Mouse (Mus musculus) ES-CJ7 (cell line): ENCODE results near the gene Col1a1.

Experiments
- DNase-seq: peaks from one replicate; pipeline ENCODE4 v3.0.0; 2011; ENCODE audit warnings: low read depth, low spot score

Gene Col1a1

DNA sequence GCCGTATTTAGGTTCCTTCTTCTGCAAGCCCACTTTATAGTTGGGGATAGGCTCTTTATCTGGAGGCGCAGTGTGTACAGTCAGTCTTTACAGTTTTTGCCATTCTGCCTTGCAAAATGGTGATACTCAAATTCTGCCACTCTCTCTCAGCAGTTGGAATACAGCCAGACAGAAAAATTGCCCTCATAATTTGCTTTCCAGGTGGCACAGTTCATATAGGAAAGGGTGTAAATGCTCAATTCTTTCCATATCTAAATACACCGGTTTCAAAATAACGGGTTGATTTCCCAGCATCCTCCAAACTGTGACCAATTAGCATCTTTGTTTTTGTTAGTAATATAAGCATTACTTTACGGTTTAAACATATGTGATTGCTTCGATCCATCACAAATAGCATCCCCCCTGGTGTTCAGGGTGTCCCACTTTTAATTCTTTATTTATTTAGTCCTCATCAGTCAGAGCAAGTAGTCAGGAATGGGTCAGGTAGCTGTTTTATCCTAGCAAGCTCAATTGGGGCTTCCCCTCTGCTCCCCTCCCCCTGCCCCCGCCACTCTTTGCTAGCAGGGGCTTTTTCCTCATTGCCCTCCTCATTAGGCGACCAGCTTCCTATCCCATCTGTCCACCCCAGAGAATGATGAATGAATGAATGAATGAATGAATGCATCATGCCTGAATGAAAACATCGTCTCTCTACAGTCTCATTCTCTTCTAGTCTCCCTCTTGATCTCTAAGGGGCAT, 42.3 kb downstream of the Col1a1 start:
- no peak for DNase-seq

DNA sequence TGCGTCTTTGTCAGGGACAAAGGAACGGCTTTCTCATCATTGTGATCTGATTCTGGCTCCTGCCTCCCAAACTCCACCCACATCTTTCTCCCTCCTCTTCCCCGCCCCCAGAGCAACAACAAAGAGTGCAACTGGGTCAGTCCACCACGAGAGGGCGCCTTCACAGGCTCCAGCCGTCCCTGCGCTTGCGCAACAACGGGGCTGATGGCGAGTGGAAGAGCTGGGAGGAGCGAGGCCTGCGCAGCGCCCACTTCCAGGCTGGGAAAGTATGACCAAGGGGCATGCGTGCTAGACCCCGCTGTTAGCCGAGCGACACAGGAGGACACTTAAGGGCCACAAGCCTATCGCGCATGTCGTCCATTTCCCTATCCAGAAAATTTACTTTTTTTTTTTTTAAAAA, 42.9 kb downstream of the Col1a1 start:
- DNase-seq: peak; percentile 96

DNA sequence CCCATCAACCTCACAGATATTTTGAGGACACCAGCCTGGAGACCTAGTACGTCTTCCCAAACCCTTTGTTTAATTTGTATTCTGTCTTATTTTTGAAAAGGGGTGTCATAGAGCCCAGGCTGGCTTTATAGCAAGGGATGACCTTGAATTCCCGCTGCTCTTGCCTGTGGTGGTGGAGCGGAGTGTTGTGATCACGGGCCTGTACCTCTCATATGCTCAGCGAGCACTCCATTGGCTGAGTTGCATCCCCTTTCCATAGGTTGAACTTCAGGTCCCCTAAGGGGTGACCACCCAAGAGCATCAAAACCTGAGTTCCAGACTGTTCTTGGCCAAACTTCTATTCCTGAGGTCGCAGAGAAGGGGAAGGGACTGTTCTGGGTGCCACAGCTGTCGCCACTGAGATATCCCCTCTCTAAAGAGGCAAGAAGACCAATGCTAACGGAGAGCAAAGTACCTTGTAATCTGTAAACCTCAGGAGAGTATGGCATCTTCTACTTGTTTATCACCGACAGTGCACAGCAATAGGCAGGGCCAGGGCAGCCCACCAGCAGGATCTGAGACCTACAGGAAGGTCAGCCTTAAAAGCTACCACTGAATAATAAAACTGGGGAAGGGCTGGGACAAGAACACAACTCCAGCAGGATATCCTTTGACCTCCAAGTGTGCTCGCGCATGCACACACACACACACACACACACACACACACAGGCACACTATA, 43.6 kb downstream of the Col1a1 start:
- no peak for DNase-seq

DNA sequence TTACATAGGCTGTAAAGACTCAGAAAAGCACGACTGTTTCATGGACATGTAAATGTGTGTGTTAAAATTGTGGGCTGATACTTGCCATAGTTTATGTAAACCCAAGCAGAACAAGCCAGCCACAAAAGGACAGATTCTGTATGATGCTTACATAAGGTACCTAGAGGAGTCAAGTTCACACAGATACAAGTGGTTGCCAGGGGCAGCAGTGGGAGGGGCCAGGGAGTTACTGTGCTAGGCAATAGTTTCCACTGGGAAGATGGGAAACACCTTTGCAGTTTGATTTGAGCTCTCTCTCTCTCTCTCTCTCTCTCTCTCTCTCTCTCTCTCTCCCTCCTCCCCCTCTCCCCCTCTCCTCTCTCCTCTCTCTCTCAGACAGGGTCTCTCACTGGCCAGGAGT, 49.1 kb downstream of the Col1a1 start:
- DNase-seq: no peak

DNA sequence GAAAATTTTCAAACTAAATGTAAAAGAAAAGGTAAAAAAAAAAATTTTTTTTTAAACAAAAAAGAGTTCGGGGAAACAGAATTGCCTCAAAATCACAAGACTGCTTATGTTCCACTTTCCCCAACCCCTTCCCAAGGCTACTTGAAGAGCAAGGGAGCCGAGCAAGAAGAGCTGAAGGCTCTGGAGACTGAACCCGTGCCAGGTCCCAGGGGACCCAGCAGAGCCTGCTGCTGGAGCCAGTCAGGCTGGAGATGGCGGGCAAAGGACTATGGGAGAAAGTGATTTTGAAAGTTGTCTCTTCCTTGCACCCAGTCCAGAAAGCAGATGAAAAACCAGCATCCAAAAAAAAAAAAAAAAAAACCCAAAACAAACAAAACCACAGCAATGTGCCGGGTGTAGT, 49.8 kb downstream of the Col1a1 start:
- no peak for DNase-seq

DNA sequence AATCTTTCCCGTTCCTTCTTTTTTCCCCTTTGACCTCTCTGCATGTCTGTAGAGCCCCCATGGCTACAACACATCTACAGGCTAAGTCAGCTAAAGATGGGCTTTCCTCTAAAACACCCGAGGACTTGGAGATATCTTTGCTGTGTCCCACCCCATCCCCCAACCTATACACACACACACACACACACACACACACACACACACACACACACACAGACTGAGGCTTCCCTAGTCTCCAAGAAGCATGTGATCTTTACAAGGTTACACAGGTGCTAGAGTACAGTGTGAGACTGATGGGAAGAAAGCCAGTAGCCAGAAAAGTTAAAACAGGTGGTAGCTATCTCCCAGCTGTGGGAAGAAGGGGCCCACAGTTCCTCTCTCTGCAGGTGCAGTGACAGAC, 50.4 kb downstream of the Col1a1 start:
- no peak for DNase-seq

DNA sequence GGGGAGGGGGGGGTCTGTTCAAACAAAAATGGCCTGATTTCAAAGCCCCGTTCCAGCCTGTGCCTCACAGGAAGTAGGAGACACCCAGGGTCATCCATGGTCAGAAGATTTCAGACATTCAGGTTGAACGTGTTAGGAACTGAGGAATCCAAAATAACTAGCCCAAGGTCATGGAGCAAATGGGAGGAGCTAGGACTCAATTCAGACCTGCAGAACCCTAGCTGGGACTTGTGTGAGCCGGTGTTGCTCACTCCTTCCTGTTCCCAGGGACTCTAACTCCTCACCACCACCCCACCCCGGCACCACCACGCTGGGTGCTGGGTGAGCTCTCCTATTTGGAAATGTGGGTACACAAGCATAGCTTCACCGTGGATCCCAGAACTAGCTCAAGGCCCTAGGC, 51.3 kb downstream of the Col1a1 start:
- DNase-seq: peak; percentile 85

DNA sequence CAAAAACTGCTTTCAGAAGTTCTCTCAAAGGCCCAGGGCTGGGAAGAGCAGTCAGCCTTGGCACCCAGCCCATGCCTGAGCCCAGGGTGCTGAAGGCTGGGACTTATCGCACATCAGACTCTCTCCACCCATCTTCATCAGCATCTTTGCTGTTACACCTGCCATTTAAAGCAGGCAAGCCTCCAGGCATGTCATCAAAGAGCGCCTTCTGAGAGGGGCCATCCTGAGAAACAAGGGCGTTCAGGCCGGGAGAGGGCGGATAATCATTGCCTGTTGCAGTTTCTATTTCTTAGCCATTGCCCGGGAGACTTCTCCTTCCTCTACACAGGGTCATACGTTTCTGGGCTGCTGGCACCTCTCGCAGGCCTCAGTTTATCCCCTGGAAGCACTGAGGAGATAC, 51.8 kb downstream of the Col1a1 start:
- DNase-seq: peak; percentile 58

DNA sequence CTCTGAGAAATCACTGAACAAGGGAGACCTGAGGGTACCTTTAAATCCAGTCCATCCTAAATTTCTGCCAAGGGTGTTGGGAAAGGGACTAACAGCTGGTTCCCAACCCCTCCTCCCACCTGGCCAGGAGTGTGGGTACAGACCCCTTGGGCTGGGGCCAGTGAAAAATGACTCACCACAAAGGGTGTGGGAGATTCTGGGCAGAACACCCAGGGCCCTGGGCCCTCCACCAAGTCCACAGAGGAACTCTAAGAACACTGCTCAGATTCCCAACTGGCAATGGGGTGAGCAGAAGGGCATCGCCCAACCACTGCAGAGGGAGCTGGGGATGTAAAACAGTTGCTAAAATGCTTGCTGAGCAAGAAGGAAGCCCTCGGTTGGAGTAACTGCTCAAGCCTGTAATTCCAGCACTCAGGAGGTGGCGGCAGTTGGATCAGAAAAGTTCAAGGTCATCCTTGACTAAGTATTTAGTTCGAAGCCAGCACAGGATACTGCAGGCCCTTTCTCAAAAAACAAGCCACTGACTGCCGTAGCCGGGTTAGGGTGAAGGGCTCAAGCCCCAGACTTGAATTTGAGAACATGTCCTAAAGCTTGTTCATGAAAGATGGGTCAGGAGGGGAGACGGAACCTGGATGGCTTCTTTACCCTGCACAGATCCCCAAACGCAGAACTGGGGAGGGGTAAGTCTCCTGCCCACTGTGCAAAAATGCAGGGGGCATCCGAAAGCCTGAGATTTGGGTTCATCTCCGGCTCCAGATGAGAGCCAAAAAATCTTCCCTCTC, 52.9 kb downstream of the Col1a1 start:
- DNase-seq: peak; percentile 48

DNA sequence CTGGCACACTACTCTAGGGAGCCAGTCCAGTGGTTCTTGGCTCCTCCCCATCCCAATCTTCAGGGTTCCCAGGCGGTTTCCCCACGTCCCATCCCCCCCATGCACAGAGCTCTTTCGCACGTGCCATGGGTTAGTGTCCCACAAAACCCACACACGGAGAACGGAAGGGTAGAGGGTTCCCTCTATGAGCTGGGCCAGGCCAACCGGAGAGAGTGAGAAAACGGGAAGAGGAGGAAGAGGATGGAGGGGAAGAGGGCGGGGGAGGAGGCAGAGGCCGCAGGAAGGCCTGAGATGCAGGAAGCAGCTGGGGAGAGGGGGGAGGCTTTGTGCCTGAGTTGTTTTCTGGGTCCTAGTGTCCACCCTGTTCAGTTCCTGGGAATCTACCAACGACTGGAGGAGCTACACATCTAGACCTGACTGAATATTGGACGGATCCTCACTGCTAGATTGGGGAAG, 53.6 kb downstream of the Col1a1 start:
- DNase-seq: peak; percentile 92

DNA sequence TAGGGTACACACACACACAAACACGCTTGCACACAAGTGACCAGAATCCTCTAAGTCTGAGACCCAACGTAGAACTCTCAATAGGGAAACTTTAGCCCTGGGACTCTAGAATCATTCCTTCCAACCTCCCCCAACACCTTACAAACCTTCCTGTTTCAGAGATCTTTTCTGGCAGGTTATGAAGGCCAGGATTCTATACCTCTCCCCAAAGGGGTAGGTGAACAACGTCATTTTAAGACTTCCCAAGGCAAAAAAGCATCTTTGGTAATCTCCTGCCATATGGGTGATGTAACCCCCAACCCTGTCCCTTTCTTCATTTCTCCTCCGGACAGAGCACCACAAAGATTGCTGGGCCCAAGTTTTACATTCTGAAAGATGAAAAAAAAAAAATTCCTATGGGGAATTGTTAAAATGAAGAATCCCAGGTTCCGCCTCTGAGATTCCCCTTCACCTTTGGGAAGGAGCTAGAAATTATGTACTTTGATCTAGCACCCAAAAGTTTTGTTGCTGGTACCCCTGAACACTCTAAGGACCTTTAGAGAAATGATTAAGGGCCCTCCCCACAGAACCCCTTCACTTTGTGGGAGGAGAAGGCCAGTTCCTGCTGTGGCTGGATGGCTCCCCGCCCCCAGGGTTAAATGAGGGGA, 54.2 kb downstream of the Col1a1 start:
- DNase-seq: no peak

DNA sequence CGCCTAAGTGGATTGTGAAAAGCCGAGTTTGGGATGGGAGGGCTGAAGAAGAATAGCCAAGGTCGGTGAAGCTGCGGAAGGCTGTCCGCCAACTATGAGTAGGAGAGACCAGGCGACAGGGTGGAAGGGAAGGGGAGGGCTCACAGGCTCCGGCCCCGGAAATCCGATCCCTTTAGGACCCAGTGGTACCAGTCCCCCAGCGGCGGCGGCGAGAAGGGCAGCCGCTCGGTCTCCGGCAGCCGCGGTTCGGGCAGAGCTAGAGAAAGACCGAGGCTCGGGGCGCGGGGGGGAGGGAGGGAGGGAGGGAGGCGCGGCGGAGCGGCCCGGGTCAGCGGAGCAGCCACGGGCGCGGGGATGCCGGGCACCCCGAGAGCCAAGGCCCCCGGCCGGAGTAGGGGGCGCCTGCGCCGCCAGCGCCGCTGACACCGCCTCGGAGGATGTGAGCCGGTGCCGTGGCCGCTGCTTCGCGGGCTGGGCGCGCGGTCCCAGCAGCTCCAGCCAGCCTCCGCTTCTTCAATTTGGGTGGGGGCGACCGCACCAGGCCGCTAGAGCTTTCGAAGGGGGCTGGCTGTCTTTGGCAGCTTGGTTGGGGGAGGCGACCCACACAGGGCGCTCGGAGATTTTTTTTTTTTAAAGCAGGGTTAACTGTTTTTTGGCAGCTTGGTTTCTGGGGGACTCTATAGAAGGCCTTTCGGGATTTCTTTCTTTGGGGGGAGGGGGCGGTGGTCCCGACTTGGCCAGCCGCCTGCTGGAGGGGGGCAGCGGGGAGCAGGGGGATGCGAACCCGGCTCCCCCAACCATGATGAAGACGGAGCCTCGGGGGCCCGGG, 54.9 kb downstream of the Col1a1 start, which contains the start of gene Ppp1r9b:
TSS of gene Ppp1r9b (plus strand) at position 287 of the 829 bp plus-strand sequence.
- DNase-seq: peak; percentile 87

DNA sequence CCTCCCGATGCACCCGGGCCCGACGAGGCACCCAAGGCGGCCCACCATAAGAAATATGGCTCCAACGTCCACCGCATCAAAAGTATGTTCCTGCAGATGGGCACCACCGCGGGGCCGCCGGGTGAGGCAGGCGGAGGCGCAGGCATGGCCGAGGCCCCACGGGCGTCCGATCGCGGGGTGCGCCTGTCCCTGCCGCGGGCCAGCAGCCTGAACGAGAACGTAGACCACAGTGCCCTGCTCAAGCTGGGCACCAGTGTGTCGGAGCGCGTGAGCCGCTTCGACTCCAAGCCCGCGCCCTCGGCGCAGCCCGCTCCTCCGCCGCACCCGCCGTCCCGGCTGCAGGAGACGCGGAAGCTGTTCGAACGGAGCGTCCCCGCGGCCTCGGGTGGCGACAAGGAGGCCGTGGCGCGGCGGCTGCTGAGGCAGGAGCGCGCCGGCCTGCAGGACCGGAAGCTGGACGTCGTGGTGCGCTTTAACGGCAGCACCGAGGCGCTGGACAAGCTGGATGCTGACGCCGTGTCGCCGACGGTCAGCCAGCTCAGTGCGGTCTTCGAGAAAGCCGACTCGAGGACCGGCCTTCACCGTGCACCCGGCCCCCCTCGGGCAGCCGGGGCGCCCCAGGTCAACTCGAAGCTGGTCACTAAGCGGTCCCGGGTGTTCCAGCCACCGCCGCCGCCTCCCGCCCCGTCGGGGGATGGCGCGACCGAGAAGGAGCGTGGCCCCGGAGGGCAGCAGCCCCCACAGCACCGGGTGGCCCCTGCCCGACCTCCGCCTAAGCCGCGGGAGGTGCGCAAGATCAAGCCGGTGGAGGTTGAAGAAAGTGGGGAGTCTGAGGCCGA, 55.8 kb downstream of the Col1a1 start:
- DNase-seq: no peak

DNA sequence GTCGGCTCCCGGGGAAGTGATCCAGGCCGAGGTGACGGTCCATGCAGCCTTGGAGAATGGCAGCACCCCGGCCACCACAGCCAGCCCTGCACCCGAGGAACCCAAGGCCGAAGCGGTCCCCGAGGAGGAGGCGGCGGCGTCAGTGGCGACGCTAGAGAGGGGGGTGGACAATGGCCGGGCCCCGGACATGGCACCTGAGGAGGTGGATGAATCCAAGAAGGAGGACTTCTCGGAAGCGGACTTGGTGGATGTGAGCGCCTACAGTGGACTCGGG, 56.4 kb downstream of the Col1a1 start:
- DNase-seq: no peak

DNA sequence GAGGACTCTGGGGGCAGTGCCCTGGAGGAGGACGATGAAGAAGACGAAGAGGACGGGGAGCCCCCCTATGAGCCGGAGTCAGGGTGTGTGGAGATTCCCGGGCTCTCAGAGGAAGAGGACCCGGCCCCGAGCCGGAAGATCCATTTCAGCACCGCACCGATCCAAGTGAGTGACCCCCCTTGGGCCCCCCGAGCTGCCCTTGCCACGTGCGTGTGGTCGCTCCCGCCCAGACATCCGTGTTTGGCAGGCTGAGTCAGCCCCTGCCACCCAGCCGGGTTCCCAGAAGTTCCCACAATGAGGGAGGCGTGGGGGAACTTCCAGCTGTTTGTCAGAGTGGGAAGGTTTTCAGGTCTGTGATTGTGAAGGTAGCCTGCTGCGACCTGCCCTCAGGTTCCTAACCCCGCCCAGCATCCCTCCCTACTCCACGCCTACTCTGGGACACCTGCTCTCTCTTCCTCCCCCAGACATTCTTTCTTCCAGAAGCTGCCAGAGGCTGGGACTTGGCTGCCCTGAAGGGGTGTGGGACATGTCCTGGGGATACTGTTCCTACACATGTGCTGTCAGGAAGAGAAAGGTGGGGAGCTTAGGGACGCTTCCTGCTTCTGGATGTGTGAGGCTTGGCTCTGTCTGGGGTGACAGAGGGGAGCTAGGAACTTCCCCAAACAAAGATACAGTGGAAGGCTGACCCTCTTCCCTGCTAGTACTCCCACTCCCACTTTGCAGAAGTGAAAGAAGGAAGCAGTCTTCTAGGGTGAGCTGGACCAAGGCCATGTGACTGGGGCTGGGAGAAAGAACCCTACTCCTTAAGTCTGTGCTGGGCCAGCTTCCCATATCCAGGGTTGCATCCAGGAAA, 57.0 kb downstream of the Col1a1 start:
- peak; percentile 90 for DNase-seq

DNA sequence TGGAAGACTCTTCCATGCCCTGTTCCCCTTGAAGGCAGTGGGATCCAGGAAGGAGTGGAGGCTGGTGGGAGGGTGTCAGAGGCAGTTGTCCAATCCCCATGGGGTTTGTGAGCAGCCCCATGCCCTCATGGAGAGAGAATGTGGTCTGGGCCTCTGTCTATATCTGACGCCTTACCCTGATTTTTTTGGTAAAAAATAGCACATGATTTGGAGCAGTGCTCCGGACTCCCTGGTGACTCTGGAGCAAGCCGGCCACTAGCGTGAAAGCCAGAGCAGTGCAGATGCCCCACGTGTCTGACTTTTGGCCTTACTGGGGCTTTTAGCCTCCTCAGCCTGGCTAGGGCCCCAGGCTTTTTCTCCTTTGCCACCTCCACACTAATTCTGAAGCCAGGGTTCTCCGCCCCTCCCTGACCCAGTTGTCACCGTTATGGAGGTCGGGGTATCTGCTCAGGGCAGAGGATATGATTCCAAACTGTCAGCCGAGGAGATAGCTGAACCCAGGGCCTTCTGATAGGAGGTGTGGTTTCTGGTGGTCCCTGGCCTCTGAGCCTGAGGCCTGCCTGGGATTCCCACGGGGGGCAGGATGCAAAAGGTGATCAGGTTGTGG, 58.3 kb downstream of the Col1a1 start:
- no peak for DNase-seq

DNA sequence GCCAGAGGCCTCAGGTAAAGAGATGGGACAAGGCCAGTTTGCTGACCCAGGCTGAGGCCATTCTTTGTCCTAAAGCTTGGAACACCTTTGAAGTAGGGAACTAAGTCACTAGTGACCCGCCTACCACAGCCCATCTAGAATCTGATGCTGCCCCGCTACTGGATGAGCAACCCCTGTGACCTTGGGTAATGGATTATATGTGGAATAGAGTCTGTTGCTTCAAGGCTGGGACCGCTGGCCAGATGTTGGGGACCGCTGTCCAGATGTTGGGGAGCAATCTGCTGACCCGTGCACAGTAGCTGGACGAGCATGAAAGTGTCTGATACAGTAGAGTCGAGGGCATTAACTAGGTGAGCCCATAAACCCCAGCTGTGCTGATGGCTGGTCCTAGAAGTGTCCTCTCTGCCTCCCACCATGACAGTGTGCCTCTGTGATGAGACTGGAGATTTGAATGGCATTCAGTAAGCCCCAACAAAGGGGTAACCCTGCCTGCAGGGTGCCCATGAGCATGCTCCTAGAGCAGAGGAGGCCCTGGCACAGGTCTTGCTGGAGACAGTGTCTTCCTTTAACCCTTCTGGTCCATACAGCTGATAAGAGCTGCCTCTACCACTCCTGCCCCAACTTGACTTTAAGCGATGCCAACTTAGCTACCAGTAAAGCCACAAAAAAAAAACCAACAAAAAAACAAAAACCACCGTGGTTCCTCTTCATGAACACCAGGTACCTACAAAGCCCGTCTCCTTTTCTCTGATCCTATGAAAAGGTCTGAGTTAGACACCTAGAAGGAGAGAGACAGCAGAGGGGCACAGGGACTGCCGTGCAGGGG, 59.1 kb downstream of the Col1a1 start:
- DNase-seq: no peak

DNA sequence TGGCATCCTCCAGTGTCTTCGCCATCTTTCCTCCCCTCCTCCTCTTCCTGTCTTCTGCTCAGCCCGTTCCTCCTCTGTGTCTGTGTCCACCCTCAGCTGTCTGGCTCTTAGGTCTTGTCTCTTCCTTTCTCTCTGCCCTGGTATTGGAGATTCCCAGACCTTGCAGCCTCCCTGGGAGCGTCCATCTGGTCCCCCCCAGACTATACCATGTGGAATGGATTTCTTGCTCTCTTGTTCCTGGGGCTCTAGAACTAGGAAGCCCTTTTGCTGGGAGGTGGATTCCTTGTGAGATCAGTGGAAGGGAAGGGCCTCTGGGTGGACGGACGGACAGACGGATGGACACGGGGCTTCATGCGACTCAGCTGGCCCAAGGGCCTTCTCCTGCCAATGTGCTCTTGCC, 60.1 kb downstream of the Col1a1 start:
- DNase-seq: no peak
